Mouse (Mus musculus) heart, postnatal 0 days (tissue): ENCODE measurements around the gene Olig2.

Experiments used
- CTCF ChIP-seq: IDR thresholded peaks from 2 replicates; pipeline ENCODE4 v1.5.1; 2016; ENCODE audit warnings: antibody characterized with exemption, control low read depth, low read depth
- EP300 ChIP-seq: IDR thresholded peaks from 2 replicates; pipeline ENCODE4 v1.6.1; 2016; ENCODE audit warnings: antibody characterized with exemption, low read depth

DNA sequence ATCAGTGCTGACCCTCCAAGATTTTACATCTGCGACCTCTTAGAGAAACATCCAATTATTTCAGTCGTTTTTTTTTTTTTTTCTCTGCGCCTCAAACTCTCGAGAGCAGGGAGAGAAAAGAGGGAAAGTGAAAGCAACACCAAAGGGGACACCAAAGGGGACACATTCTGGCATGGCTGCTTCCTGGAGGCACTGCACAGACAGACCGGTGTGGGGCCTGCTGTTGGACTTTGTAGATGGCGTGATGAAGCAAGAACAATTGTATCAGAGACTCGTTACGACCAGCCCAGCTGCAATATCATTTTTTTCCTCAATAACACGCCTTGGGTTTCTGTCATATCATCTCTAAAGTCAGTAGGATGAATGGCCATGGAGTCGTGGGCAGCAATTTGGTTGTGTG is 37.6 kb upstream of the Olig2 start:
- TF ChIP-seq CTCF: no peak
- TF ChIP-seq EP300: no peak
